Comparison of ENCODE assay signal across 11 mouse cellular contexts in genomic region chr16:67618817-67619216, GRCm38 (mm10). TPM values are rescaled to one million over a fixed set of nuclear protein-coding genes. Genes with fewer than 3 reads are reported as not detected.
DNase-seq lines count a peak whose midpoint lies in the region; ATAC-seq and TF ChIP-seq lines count a peak whose summit lies in the region.
"Had no signal": no experiment of that assay in that cellular context is flagged by ENCODE, and none has a peak within 500 bp of the region (broad histone marks: within the 10 kb centered on the region; RNA-seq: fewer than 3 reads in every experiment).

No protein-coding gene starts in this region.

- H3K4me2 ChIP-seq in lung, embryonic 15.5 days: no peak overlapping the region
- no peak overlapping the region for H3K4me2 ChIP-seq in embryonic facial prominence, embryonic 11.5 days (ENCODE audit: low read depth, low read length)
- H3K4me2 ChIP-seq in hindbrain, postnatal 0 days (ENCODE audit: low read depth, low read length): peak overlapping the region; percentile 77

- no peak overlapping the region for H3K9ac ChIP-seq in lung, embryonic 15.5 days
- H3K9ac ChIP-seq in embryonic facial prominence, embryonic 11.5 days (replicated peaks; ENCODE audit: low read length): no peak overlapping the region
- H3K9ac ChIP-seq in hindbrain, postnatal 0 days (replicated peaks; ENCODE audit: low read length): peak overlapping the region; percentile 86
- H3K9ac ChIP-seq: liver, embryonic 14.5 days had no signal

- no peak for TF ChIP-seq CTCF in hindbrain, postnatal 0 days (IDR thresholded peaks at IDR 0.05; ENCODE audit: low read depth)
- TF ChIP-seq CTCF in olfactory bulb, adult 2 months (IDR thresholded peaks at IDR 0.05; ENCODE audit: insufficient read depth, low read depth, low read length): no peak

- TF ChIP-seq POLR2A in olfactory bulb, adult 2 months (IDR thresholded peaks at IDR 0.05; ENCODE audit: insufficient read depth, low read depth, low read length): no peak

- ATAC-seq in lung, embryonic 15.5 days (ENCODE audit: borderline replicate concordance, extremely low read depth, low FRiP score, low TSS enrichment): no peak
- ATAC-seq in embryonic facial prominence, embryonic 11.5 days (replicated peaks; ENCODE audit: insufficient number of reproducible peaks, low FRiP score, low TSS enrichment, low read depth): no peak
- no peak for ATAC-seq in hindbrain, postnatal 0 days

- no peak overlapping the region for H3K27ac ChIP-seq in lung, embryonic 15.5 days
- H3K27ac ChIP-seq in embryonic facial prominence, embryonic 11.5 days (replicated peaks; ENCODE audit: low read depth, low read length): no peak overlapping the region
- peak overlapping the region; percentile 94 for H3K27ac ChIP-seq in hindbrain, postnatal 0 days
- peak overlapping the region; percentile 96 for H3K27ac ChIP-seq in olfactory bulb, adult 2 months (ENCODE audit: insufficient read depth, low read depth, low read length)
- H3K27ac ChIP-seq: liver, embryonic 14.5 days had no signal

- 14% methylated on average over 13 of the region's 13 CpGs for WGBS in lung, embryonic 15.5 days
- 9% methylated on average over 13 of the region's 13 CpGs for WGBS in embryonic facial prominence, embryonic 11.5 days
- WGBS in hindbrain, postnatal 0 days: 9% methylated on average over 13 of the region's 13 CpGs
- WGBS in olfactory bulb, adult 2 months: 5% methylated on average over 13 of the region's 13 CpGs

- DNase-seq in lung, postnatal 36 days: no peak
- peak; percentile 11 for DNase-seq in embryonic facial prominence, embryonic 11.5 days (ENCODE audit: low spot score)
- DNase-seq in hindbrain, postnatal 0 days (ENCODE audit: low spot score): peak; percentile 39
- no peak for DNase-seq in urinary bladder, postnatal 14 days (ENCODE audit: low spot score)
- DNase-seq in left cerebral cortex, postnatal 4 days: no peak
- no peak for DNase-seq in ovary, postnatal 14 days (ENCODE audit: low spot score)

- H3K36me3 ChIP-seq in lung, embryonic 15.5 days: no peaks in the 10 kb centered on the region
- H3K36me3 ChIP-seq in embryonic facial prominence, embryonic 11.5 days (replicated peaks; ENCODE audit: control insufficient read depth, insufficient read depth, low read depth, low read length): no peaks in the 10 kb centered on the region
- no peaks in the 10 kb centered on the region for H3K36me3 ChIP-seq in hindbrain, postnatal 0 days (ENCODE audit: insufficient read depth, low read length)

- peaks cover 31% of the 10 kb centered on the region for H3K27me3 ChIP-seq in lung, embryonic 15.5 days
- 0 out of 2 replicates have a peak, but pooled peaks cover 4% of the 10 kb centered on the region for H3K27me3 ChIP-seq in embryonic facial prominence, embryonic 11.5 days (ENCODE audit: control insufficient read depth, insufficient read depth, low read length)
- H3K27me3 ChIP-seq in hindbrain, postnatal 0 days (ENCODE audit: insufficient read depth, low read length): no peaks in the 10 kb centered on the region

- intact Hi-C loops in left cerebral cortex, postnatal 4 days (cut with DNase I): loop anchor here (10.0 kb wide), 1 partner anchor 524 kb away; no protein-coding TSS in a partner anchor

- H3K9me3 ChIP-seq in lung, embryonic 15.5 days: no peaks in the 10 kb centered on the region
- no peaks in the 10 kb centered on the region for H3K9me3 ChIP-seq in embryonic facial prominence, embryonic 11.5 days (replicated peaks; ENCODE audit: control insufficient read depth, low read length)
- H3K9me3 ChIP-seq in hindbrain, postnatal 0 days (ENCODE audit: low read length): no peaks in the 10 kb centered on the region

- H3K4me1 ChIP-seq in lung, embryonic 15.5 days: peaks cover 7% of the 10 kb centered on the region
- H3K4me1 ChIP-seq in embryonic facial prominence, embryonic 11.5 days (ENCODE audit: control insufficient read depth, insufficient read depth, low read length): no peaks in the 10 kb centered on the region
- no peaks in the 10 kb centered on the region for H3K4me1 ChIP-seq in hindbrain, postnatal 0 days (ENCODE audit: insufficient read depth, low read length)
- H3K4me1 ChIP-seq in olfactory bulb, adult 2 months (ENCODE audit: control insufficient read depth, insufficient read depth, low read length): 0 out of 2 replicates have a peak, but pooled peaks cover 2% of the 10 kb centered on the region

- peak overlapping the region; percentile 3; the same call in 1 of the 2 replicates for H3K4me3 ChIP-seq in lung, embryonic 15.5 days
- H3K4me3 ChIP-seq in embryonic facial prominence, embryonic 11.5 days (ENCODE audit: low read depth, low read length): peak overlapping the region; percentile 10; the same call in 1 of the 2 replicates
- peak overlapping the region; percentile 86 for H3K4me3 ChIP-seq in hindbrain, postnatal 0 days (ENCODE audit: low read length)
- H3K4me3 ChIP-seq in olfactory bulb, adult 2 months (ENCODE audit: insufficient read depth, low read depth, low read length): peak overlapping the region; percentile 83

RNA-seq across cellular contexts. Expression of gene Cadm2, which starts 1.9 kb away (rescaled TPM):
- polyA plus RNA-seq in lung, embryonic 15.5 days (2015; fragmentation: Nextera tagmentation; extraction: Ambion mirVana): 0.74 and 1.6 TPM in 2 replicates
- polyA plus RNA-seq in embryonic facial prominence, embryonic 11.5 days (2014; fragmentation: Nextera tagmentation; extraction: Ambion mirVana): 0.81 and 1.6 TPM in 2 replicates
- 78.2 and 88.0 TPM in 2 replicates for total RNA-seq in hindbrain, postnatal 0 days (2014; rRNA removed)
- 67.3 and 71.6 TPM in 2 replicates for polyA plus RNA-seq in hindbrain, postnatal 0 days (2015; fragmentation: Nextera tagmentation; extraction: Ambion mirVana)
- polyA plus RNA-seq in olfactory bulb, adult 2 months (2012; ENCODE audit: insufficient read depth, insufficient read length, low replicate concordance, missing spikeins): 42.2 and 342 TPM in 2 replicates
- total RNA-seq in left cerebral cortex, postnatal 4 days (2021): 100 to 1,000 TPM; 220 to 238 TPM
- total RNA-seq: common myeloid progenitor, adult 5-6 weeks; neutrophil, adult 5-6 weeks had no signal

Comparison
In these comparisons a context has a peak if more than half of its experiments do, and no peak if none do; other contexts are left out.
1. H3K27ac ChIP-seq: peak in hindbrain, postnatal 0 days (single experiment) and olfactory bulb, adult 2 months (single experiment); none in lung, embryonic 15.5 days (single experiment) and embryonic facial prominence, embryonic 11.5 days (single experiment).
2. H3K4me3 ChIP-seq: peak in every context shown above with its lines; median percentile 86 in hindbrain, postnatal 0 days; 83 in olfactory bulb, adult 2 months; 10 in embryonic facial prominence, embryonic 11.5 days; 3 in lung, embryonic 15.5 days.
3. DNase-seq: peak in embryonic facial prominence, embryonic 11.5 days (single experiment) and hindbrain, postnatal 0 days (single experiment); none in lung, postnatal 36 days (single experiment), urinary bladder, postnatal 14 days (single experiment), left cerebral cortex, postnatal 4 days (single experiment) and ovary, postnatal 14 days (single experiment).
4. RNA of gene Cadm2, which starts 1.9 kb away (polyA plus RNA-seq): 67.3 to 71.6 TPM in hindbrain, postnatal 0 days and 42.2 to 342 TPM in olfactory bulb, adult 2 months; 0.81 to 1.6 TPM in embryonic facial prominence, embryonic 11.5 days and 0.74 to 1.6 TPM in lung, embryonic 15.5 days; every median in the first group is over 10 times any median in the second.